Mouse (Mus musculus) CH12.LX (cell line): ENCODE results near the gene Cachd1.

Experiments used
- BHLHE40 ChIP-seq: IDR thresholded peaks from 2 replicates; pipeline ENCODE4 v1.6.1; 2011; ENCODE audit warnings: mild to moderate bottlenecking, low read depth, low read length, improper control_type of control experiment
- CTCF ChIP-seq, 2 experiments: IDR thresholded peaks in 1 of 2; conservative IDR thresholded peaks in 1 of 2; 2 replicates each; pipeline ENCODE4 v1.5.1; 2011 to 2012; ENCODE audit warnings: low read depth in 2 of 2, low read length in 2 of 2, improper control_type of control experiment in 1 of 2, inconsistent platforms in 1 of 2, mild to moderate bottlenecking in 1 of 2, moderate library complexity in 1 of 2
- EP300 ChIP-seq: IDR thresholded peaks from 2 replicates; pipeline ENCODE4 v1.6.1; 2011; ENCODE audit warnings: low read length, improper control_type of control experiment
- JUND ChIP-seq: conservative IDR thresholded peaks from 2 replicates; pipeline ENCODE4 v1.6.1; 2011; ENCODE audit warnings: low read depth, low read length, improper control_type of control experiment
- MAZ ChIP-seq: IDR thresholded peaks from 2 replicates; pipeline ENCODE4 v1.6.1; 2012; ENCODE audit warnings: low read depth, mild to moderate bottlenecking, inconsistent platforms, low read length, improper control_type of control experiment, moderate library complexity
- PAX5 ChIP-seq: IDR thresholded peaks from 2 replicates; pipeline ENCODE4 v1.6.1; 2012; ENCODE audit warnings: low read length, inconsistent platforms, mixed read lengths
- POLR2A ChIP-seq: IDR thresholded peaks from 2 replicates; pipeline ENCODE4 v1.6.1; 2011; ENCODE audit warnings: low read depth, mild to moderate bottlenecking, improper control_type of control experiment, low read length
- POLR2AphosphoS2 ChIP-seq: IDR thresholded peaks from 2 replicates; pipeline ENCODE4 v1.6.1; 2011; ENCODE audit warnings: low read depth, low read length, improper control_type of control experiment
- SIN3A ChIP-seq: IDR thresholded peaks from 2 replicates; pipeline ENCODE4 v1.6.1; 2012; ENCODE audit warnings: low read length, improper control_type of control experiment, inconsistent platforms
- SMC3 ChIP-seq: IDR thresholded peaks from 2 replicates; pipeline ENCODE4 v1.6.1; 2011; ENCODE audit warnings: low read depth, low read length, improper control_type of control experiment
- TCF12 ChIP-seq: IDR thresholded peaks from 2 replicates; pipeline ENCODE4 v1.6.1; 2014; ENCODE audit warnings: low read depth, mild to moderate bottlenecking, inconsistent platforms, low read length, improper control_type of control experiment
- USF1 ChIP-seq: IDR thresholded peaks from 2 replicates; pipeline ENCODE4 v1.6.1; 2014; ENCODE audit warnings: low read depth, mild to moderate bottlenecking, inconsistent platforms, low read length, improper control_type of control experiment
- ZKSCAN1 ChIP-seq: IDR thresholded peaks from 2 replicates; pipeline ENCODE4 v1.6.1; 2012; ENCODE audit warnings: low read depth, inconsistent platforms, low read length, improper control_type of control experiment, borderline replicate concordance

GRCm38 (mm10) chr4:100920413-100920812, 143.9 kb downstream of the Cachd1 start:
- TF ChIP-seq SIN3A = no peak
- no peak for TF ChIP-seq PAX5
- no peak for TF ChIP-seq USF1
- no peak for TF ChIP-seq JUND
- TF ChIP-seq POLR2A = no peak
- no peak for TF ChIP-seq CTCF (conservative IDR thresholded peaks at IDR 0.05 in 1 of 2, IDR thresholded peaks at IDR 0.05 in 1 of 2; ENCODE audit: low read depth in 2 of 2, low read length in 2 of 2)
- no peak for TF ChIP-seq MAZ
- TF ChIP-seq TCF12 = no peak
- no peak for TF ChIP-seq ZKSCAN1
- TF ChIP-seq POLR2AphosphoS2 = no peak
- no peak for TF ChIP-seq BHLHE40
- no peak for TF ChIP-seq EP300
- TF ChIP-seq SMC3 = no peak
